Comparison of ENCODE assay signal across 23 mouse cellular contexts in genomic region chr9:99095192-99095591, GRCm38 (mm10). TPM values are rescaled to one million over a fixed set of nuclear protein-coding genes. Genes with fewer than 3 reads are reported as not detected.
"Had no signal": no experiment of that assay in that cellular context is flagged by ENCODE, and none has a peak within 500 bp of the region (broad histone marks: within the 10 kb centered on the region; RNA-seq: fewer than 3 reads in every experiment).

No protein-coding gene starts in this region.

- ATAC-seq: intestine, embryonic 16.5 days; midbrain, embryonic 13.5 days; midbrain, embryonic 16.5 days had no signal

- H3K4me1 ChIP-seq: limb, embryonic 15.5 days; midbrain, embryonic 13.5 days; stomach, embryonic 15.5 days had no signal

- H3K4me2 ChIP-seq: limb, embryonic 12.5 days; limb, embryonic 15.5 days; midbrain, embryonic 13.5 days; stomach, embryonic 15.5 days had no signal

- H3K4me3 ChIP-seq: limb, embryonic 12.5 days; limb, embryonic 15.5 days; midbrain, embryonic 10.5 days; midbrain, embryonic 13.5 days; stomach, embryonic 15.5 days had no signal

- H3K36me3 ChIP-seq: limb, embryonic 12.5 days; limb, embryonic 15.5 days; midbrain, embryonic 10.5 days; midbrain, embryonic 13.5 days; stomach, embryonic 15.5 days had no signal

- H3K9ac ChIP-seq: limb, embryonic 12.5 days; limb, embryonic 15.5 days; liver, embryonic 14.5 days; midbrain, embryonic 13.5 days; stomach, embryonic 15.5 days had no signal

- H3K9me3 ChIP-seq: limb, embryonic 12.5 days; limb, embryonic 15.5 days; midbrain, embryonic 10.5 days; midbrain, embryonic 13.5 days; stomach, embryonic 15.5 days had no signal

- H3K27me3 ChIP-seq: limb, embryonic 12.5 days; limb, embryonic 15.5 days; midbrain, embryonic 13.5 days; stomach, embryonic 15.5 days had no signal

- H3K27ac ChIP-seq: limb, embryonic 12.5 days; limb, embryonic 15.5 days; liver, embryonic 14.5 days; midbrain, embryonic 10.5 days; midbrain, embryonic 13.5 days; stomach, embryonic 15.5 days had no signal

- DNase-seq: kidney, adult 18-20 months; kidney, adult 9 months; kidney, postnatal 25 days; left cerebral cortex, postnatal 4 days; lung, adult 18-20 months; lung, postnatal 14 days; lung, postnatal 4 days; right cerebral cortex, postnatal 25 days; spleen, adult 18-20 months; thymus, postnatal 4 days had no signal

RNA-seq across cellular contexts. Expression of gene Gm1123, which starts 59.7 kb away (rescaled TPM):
- total RNA-seq: left cerebral cortex, postnatal 14 days; left cerebral cortex, postnatal 4 days had no signal
- polyA plus RNA-seq: limb, embryonic 12.5 days; limb, embryonic 15.5 days; lung, embryonic 16.5 days; midbrain, embryonic 10.5 days; neural tube, embryonic 11.5 days; neural tube, embryonic 14.5 days; thymus, postnatal 0 days had no signal
